Mouse (Mus musculus) gastrocnemius, postnatal 36 days (tissue): ENCODE data around the gene Ksr2. TPM values are rescaled to one million over a fixed set of nuclear protein-coding genes. Genes with fewer than 3 reads are reported as not detected.

Source experiments
- DNase-seq, 2 experiments: peaks; one replicate each; pipeline ENCODE4 v3.0.0; 2022
- intact Hi-C: fragments of 180-260 bp; cut with DNase I; formaldehyde crosslinking; loops from one replicate; pipeline ENCODE4 v1.15.1; 2025
- total RNA-seq, 2 experiments: library from RNA; stranded (reverse); gene quantifications; 2 replicates each; pipeline ENCODE4 v1.2.3; 2021

The Ksr2 gene
- total RNA-seq, 2 experiments from 2014 or later, result 0.03 to 0.07 TPM

- intact Hi-C loops, result no loop called here
- DNase-seq, result no peak
Measured at GRCm38 (mm10) chr5:117669843-117670242, 256.0 kb downstream of the Ksr2 start.

- intact Hi-C loops, result no loop called here
Measured at GRCm38 (mm10) chr5:117671362-117671761, 257.6 kb downstream of the Ksr2 start.

DNA sequence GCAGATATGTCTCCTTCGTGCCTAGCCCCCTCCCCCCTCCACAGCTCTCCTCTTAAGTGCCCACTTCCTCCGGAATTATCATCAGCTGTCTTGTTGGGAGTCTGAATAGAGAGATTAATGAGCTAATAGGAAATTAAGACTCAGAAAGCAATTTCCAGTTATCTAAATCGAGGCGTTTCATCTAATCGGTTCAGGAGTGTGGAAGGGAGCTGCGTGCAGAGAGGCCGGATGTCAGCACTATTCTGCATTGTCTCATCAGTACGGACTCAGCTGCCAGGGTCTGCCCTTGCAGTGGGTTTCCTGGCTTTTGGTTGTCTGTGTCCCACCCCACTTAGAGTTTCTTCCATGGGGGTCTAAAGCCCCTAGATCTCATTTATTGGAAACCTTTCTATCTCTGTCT is 262.0 kb downstream of the Ksr2 start:
- intact Hi-C loops, result no loop called here
- DNase-seq, result no peak

More at GRCm38 (mm10) chr5:117671362-117671761, 257.6 kb downstream of the Ksr2 start:
- no peak for DNase-seq

DNA sequence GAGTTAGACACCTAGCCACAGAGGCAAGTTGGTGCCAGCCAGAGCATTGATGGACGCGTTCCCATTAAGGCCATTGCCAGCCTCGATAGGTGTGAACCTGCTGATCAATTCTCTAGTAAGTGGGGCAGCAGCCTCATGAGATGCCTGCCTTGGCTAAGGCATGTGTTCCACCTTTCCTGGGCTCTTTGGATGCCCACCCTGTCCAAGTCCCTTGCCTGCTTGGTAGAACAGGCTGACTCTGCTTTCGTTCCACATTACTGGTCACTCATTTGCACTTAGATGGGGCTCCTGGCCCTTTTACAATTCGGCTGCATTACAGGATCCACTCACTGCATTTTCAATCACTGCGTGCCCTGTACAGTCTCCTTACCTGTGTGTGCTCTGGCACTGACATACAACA is 263.4 kb downstream of the Ksr2 start:
- DNase-seq, result no peak
- intact Hi-C loops, result no loop called here

DNA sequence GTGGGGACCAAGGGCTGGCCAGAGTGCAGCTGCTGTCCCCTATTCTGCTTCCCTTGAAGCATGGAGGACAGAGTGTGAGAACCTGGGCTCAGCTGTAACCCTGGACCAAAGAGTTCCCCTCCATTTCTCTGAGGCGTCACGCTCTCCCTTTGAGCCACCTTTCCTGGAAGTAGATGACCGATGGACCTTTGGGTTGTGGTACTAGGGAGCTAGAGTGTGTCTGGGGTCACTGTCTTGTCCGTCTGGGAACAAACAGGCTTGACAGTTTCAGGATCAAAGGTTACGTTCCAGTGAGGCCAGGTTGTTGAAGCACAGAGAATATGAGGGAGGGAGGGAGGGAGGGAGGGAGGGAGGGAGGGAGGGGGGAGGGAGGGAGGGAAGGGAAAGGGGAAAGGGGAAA is 264.6 kb downstream of the Ksr2 start:
- intact Hi-C loops, result no loop called here
- DNase-seq, result no peak

GRCm38 (mm10) chr5:117682226-117682625 is 268.4 kb downstream of the Ksr2 start:
- no peak for DNase-seq
- intact Hi-C loops, result no loop called here

DNA sequence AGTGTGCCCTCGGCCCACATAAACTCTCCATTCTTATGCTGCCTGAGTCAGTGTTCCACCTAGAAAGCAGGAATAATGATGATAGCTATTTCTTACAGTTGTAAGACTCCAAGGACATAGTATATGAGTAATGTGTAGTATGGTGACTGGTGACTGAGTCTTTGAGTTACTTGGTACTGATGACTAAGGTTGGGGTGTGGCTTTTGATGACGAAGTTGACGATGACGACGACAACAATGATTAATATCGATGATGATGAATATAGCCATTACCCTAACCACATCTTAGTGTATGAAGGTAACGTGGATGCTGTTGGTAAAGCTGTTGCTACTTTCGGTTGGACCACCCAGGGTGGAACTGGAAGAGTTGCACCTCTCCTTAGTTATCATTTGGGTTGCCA is 270.7 kb downstream of the Ksr2 start:
- intact Hi-C loops, result no loop called here
- no peak for DNase-seq

GRCm38 (mm10) chr5:117687770-117688352 is 274.1 kb downstream of the Ksr2 start:
- intact Hi-C loops, result no loop called here
- DNase-seq, result no peak

DNA sequence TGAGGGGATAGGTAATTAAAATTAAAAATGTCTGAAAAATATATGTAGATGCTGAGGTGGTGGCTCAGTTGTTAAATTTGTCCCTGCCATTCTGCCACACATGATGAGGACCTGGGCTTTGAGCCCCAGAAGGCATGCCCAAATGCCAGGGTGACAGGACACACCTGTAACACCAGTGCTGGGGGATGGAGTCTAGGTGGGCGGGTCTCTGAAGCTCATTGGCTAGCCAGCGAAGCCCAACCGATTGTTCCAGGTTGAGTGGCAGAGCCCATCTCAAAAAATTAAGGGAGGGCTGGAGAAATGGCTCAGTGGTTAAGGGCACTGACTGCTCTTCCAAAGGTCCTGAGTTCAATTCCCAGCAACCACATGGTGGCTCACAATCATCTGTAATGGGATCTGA is 274.9 kb downstream of the Ksr2 start:
- intact Hi-C loops, result no loop called here
- no peak for DNase-seq

- intact Hi-C loops, result no loop called here
- DNase-seq, result no peak
Measured at GRCm38 (mm10) chr5:117689840-117690239, 276.0 kb downstream of the Ksr2 start.

GRCm38 (mm10) chr5:117691271-117691670 is 277.5 kb downstream of the Ksr2 start:
- no peak for DNase-seq
- intact Hi-C loops, result no loop called here

- intact Hi-C loops, result no loop called here
- no peak for DNase-seq
Measured at GRCm38 (mm10) chr5:117693557-117693956, 279.8 kb downstream of the Ksr2 start.

GRCm38 (mm10) chr5:117694632-117695031 is 280.8 kb downstream of the Ksr2 start:
- intact Hi-C loops, result no loop called here
- no peak for DNase-seq

GRCm38 (mm10) chr5:117696366-117696765 is 282.6 kb downstream of the Ksr2 start:
- intact Hi-C loops, result no loop called here

GRCm38 (mm10) chr5:117697589-117697988 is 283.8 kb downstream of the Ksr2 start:
- no peak for DNase-seq
- intact Hi-C loops, result no loop called here

More at GRCm38 (mm10) chr5:117696366-117696765, 282.6 kb downstream of the Ksr2 start:
- DNase-seq, result no peak

GRCm38 (mm10) chr5:117704371-117704770 is 290.6 kb downstream of the Ksr2 start:
- no peak for DNase-seq
- intact Hi-C loops, result no loop called here

DNA sequence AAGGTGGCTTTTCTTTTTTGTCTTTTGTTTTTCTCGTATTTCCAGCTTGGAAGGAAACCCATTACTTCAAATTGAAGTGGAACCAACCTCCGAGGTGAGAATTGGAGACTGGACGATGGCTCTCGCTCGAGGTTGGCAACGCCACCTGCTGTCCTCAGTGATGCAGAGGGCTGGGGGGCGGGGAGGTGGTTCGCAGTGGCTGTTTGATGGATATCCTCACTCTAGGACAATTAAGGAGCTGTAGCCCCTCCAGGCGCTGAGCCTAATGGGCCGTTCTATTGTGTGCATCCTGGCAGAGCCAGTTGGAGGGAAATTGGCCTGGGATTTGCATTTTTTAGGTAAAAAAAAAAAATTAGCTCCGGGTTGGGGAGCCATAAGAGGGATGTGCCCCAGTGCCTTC is 292.8 kb downstream of the Ksr2 start:
- no peak for DNase-seq
- intact Hi-C loops, result no loop called here

- DNase-seq, result no peak
- intact Hi-C loops, result no loop called here
Measured at GRCm38 (mm10) chr5:117709306-117709705, 295.5 kb downstream of the Ksr2 start.

DNA sequence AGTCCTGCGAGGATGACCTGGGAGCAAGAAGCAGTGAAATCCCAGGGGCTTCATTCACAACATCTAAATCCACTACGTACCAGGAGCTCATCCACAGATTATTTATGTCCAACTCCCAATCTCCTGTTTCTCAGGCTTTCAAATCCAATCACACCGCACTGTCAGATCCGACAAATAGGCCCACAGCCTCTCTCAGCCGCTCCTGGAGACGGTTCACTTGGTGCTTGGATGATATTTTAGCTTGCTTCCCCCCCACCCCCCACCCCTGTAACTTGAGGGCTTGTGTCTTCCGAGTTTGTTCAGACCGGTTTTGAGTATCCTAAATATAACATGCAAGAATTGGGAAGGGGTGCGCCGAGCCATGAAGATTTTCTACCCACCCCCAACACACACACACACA is 297.8 kb downstream of the Ksr2 start:
- intact Hi-C loops, result no loop called here
- no peak for DNase-seq

- intact Hi-C loops, result no loop called here
- no peak for DNase-seq
Measured at GRCm38 (mm10) chr5:117712207-117712606, 298.4 kb downstream of the Ksr2 start.

- DNase-seq, result no peak
- intact Hi-C loops, result no loop called here
Measured at GRCm38 (mm10) chr5:117717120-117717519, 303.3 kb downstream of the Ksr2 start.

GRCm38 (mm10) chr5:117723316-117723715 is 309.5 kb downstream of the Ksr2 start:
- intact Hi-C loops, result no loop called here
- DNase-seq, result no peak

DNA sequence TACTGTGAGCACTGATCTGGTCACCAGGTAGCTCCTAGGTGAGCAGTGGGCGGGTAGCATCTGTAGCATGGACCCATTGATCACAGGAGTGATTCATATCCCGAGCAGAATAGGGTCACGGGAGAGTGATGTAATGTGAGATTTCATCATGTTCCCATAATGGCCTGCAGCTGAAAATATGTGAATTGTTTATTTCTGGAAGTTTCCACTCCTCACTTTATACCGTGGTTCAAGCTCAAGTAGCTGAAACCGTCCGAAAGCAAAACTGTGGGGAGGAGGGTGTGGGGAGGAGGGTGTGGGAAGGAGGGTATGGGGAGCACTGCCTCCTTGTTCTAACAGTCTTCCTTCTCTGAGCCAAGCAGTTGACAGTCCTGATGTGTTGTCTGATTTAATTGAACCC is 312.7 kb downstream of the Ksr2 start:
- intact Hi-C loops, result no loop called here
- DNase-seq, result no peak
